Mouse (Mus musculus): ENCODE measurements around the gene Sgtb. TPM values are rescaled to one million over a fixed set of nuclear protein-coding genes. Genes with fewer than 3 reads are reported as not detected.

The Sgtb gene
- 0.04 TPM in 1 of 2 replicates, not detected in the other for polyA plus RNA-seq (2012)

GRCm38 (mm10) chr13:104109288-104109815 lies at the start of gene Sgtb, which contains the start of gene Nln:
Sgtb (plus strand) TSS chr13:104109741.
Nln (minus strand) TSS chr13:104109614.
- TF ChIP-seq GATA1 (IDR thresholded peaks at IDR 0.05; ENCODE audit: low read length): no peak

GRCm38 (mm10) chr13:104060231-104060630 lies 49.3 kb upstream of the Sgtb start:
- TF ChIP-seq GATA1 (IDR thresholded peaks at IDR 0.05; ENCODE audit: low read length): no peak

DNA sequence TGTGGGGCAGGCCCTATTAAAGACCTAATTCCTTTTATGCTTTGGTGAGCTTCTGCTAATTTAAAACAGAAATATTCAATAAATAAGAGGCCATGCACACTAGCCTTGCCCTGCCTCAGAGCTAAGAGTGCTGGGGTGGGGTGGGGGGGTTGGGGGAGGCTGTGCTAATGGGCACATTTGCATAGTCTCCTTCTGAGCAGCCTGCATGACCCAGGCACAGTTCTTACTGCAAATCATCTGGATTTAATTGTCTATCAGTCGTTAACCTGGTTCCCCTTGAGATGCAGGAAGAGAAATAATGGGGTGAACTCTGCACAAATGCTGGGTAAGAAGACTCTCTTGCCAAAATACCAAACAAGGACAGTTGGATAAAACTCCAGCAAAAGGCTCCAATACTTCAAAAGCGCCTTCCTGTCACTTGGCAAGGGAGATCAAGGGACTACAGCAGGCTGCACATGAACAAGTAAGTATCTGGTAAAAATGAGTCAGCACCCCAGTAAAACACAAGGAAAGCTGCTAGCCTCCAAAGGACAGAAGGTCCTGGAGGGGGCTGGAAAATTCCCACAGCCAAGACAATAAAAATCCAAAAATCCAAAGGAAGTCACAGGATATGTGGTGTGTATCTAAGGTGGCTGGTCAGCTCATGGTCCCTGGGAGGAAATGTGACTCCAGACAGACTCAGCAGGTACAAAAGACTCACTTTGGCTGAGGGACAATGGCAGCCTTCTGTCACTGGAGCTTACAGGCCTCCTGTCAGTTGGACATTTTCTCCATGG lies 47.4 kb upstream of the Sgtb start:
- no peak for TF ChIP-seq GATA1 (IDR thresholded peaks at IDR 0.05; ENCODE audit: low read length)

DNA sequence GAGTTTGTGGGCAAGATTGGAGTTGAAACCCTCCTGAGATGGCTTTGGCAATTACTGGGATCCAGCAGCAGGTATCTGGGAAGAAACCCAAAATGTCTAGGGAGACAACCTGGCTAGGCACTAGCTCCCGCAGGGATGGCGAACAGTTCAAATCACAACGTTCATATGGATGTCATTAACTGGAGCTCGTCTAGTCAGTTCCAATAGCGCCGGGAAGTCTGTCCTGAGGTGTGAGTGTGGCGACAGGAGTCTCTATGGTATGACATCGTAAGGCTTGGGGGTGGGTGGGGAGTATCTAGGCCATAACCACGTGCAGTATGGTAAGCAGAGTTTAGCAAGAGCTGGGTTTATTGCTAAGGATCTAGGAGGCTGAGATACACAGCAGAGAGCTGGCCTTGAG lies 46.5 kb upstream of the Sgtb start:
- no peak for TF ChIP-seq GATA1 (IDR thresholded peaks at IDR 0.05; ENCODE audit: low read length)

- TF ChIP-seq GATA1 (IDR thresholded peaks at IDR 0.05; ENCODE audit: low read length): no peak
Observed at GRCm38 (mm10) chr13:104065649-104066347, 43.7 kb upstream of the Sgtb start.

DNA sequence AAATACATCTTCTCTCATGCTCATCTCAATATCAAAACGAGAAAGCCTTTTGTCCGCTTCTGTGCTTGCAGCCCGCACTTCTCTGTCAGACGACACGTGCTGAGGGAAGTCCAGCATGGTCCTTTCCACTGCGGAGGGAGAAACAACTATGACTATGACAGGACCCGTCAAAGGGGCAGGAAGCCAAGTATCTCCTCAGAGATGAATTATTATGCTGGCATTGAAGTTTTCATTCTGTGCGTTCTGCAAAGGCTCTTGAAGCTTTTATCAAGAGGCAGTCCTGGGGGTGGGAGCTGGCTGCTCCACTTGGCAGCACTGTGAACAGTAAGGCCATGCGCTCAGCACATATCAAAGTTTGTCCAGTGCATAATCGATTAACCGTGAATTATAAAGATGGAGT lies 40.3 kb upstream of the Sgtb start:
- TF ChIP-seq GATA1 (IDR thresholded peaks at IDR 0.05; ENCODE audit: low read length): no peak

DNA sequence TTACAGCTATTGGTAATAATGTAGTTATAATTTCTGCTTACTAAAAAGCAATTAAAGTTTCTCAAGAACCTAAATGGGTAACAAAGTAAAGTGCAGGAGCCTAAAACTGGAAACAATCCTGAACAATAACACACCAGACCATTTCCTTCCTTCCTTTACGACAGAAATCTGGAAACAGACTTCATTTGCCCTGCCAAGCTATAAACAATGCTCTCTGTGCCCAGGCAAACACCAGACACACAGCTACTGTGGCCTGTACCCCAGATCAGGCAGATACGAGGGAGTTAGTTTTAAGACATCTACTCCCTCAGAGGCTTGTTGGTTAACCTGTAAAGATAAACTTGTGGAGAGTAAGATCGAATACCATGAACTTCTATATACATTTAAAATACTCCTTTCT lies 38.8 kb upstream of the Sgtb start:
- TF ChIP-seq GATA1 (IDR thresholded peaks at IDR 0.05; ENCODE audit: low read length): no peak

DNA sequence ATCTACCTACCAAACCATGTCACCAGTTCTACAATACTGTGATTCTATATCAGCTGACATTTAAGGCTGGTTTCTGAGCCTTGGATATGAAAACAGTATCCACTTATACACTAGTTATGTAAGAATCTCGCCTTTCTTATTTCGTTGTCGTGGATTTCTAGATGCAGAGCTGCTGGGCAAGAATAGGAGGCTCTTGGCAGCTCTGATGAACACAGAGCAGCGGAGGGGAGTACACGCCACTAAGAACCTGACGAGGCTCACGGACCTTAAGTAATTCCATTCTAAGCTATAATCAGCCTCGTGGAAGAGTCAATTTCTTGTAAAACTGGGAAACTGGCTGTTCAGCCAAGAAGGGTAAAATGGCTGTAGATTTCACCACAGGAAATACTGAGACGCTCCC lies 37.2 kb upstream of the Sgtb start:
- TF ChIP-seq GATA1 (IDR thresholded peaks at IDR 0.05; ENCODE audit: low read length): no peak

GRCm38 (mm10) chr13:104074230-104074629 lies 35.3 kb upstream of the Sgtb start:
- TF ChIP-seq GATA1 (IDR thresholded peaks at IDR 0.05; ENCODE audit: low read length): no peak

GRCm38 (mm10) chr13:104074731-104075130 lies 34.8 kb upstream of the Sgtb start:
- no peak for TF ChIP-seq GATA1 (IDR thresholded peaks at IDR 0.05; ENCODE audit: low read length)

GRCm38 (mm10) chr13:104076993-104077392 lies 32.5 kb upstream of the Sgtb start:
- no peak for TF ChIP-seq GATA1 (IDR thresholded peaks at IDR 0.05; ENCODE audit: low read length)

DNA sequence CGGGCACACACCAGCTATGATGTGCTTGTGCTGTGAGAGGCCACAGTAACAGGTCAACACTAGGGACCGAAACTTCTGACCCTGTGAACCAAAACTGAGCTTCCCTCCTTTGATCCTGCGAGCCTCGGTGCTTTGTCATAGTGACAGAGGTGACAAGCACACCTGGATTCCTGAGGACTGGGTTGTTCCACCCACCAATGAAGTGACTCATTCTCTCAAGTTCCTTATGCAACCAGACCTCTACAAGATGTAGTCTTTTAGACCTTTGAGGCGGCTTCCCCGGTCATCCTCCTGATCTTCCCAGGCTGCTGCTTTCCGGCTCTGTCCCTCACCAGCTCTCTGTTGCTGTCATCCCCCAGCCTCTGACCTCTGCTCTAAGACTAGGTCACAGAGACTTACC lies 27.0 kb upstream of the Sgtb start:
- TF ChIP-seq GATA1 (IDR thresholded peaks at IDR 0.05; ENCODE audit: low read length): no peak

DNA sequence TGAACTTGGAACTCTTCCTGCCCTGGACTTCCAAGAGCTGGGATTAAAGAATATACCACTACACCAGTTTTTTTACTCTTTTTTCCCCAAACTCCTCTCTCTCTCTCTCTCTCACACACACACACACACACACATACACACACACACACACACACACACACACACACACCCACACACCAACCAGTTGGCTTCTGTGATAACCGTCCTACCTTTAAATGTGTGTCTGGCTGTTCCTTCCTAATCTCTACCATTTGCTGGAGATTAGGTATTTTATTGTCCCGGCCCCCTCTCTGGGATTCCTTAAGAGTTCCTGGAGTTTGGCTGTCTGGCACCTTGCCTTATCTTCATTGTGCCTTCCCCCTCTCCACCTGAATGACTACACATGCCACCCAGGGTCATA lies 24.9 kb upstream of the Sgtb start:
- peak; percentile 18 for TF ChIP-seq GATA1 (IDR thresholded peaks at IDR 0.05; ENCODE audit: low read length)

DNA sequence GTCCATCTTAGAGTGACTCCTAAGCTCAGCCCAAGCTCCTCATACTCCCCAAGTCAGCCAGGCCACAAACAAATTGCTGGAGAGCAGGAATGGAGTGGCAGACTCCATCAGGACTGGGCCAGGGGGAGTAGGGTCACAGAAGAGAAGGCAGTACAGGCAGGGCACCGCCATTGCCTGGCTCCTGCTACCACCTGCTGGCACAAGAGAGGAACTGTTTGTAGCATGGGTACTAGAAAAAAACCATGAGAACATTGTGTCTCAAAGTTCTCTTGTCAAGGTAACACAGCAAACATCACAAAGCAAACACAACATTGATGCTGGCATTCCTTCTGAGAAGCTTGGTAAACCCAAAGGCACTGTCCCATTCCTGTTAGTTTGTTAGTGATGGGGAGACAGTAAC lies 20.2 kb upstream of the Sgtb start:
- no peak for TF ChIP-seq GATA1 (IDR thresholded peaks at IDR 0.05; ENCODE audit: low read length)

DNA sequence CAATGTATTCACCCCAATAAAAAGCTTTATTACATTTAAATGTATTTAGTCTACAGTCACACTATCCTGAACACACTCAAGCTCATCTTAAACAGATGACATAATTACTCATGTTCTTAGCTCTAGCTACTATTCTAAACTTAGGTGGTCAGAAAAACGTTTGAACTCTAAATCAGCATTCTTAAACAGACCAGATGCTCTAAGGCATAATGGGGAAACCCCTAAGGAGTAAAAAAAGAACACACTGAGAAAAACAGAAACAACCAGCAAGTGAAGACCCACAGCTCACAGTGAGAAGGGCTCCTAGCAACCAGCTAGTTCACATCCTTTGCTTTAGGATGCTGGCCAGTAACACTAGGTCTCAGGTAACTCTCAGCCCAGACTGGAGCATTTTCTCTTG lies 17.8 kb upstream of the Sgtb start:
- no peak for TF ChIP-seq GATA1 (IDR thresholded peaks at IDR 0.05; ENCODE audit: low read length)

- TF ChIP-seq GATA1 (IDR thresholded peaks at IDR 0.05; ENCODE audit: low read length): no peak
Observed at GRCm38 (mm10) chr13:104094531-104095385, 14.8 kb upstream of the Sgtb start.

All from G1E-ER4 (cell line).